Mouse (Mus musculus) testis, postnatal 14 days (tissue): ENCODE measurements around the gene Nkx2-3.
A peak's percentile ranks its signal among the peaks of the same experiment; 100 is the strongest.

Experiments used
- DNase-seq: peaks from one replicate; pipeline ENCODE4 v3.0.0; 2021; ENCODE audit warnings: low spot score

Nkx2-3 gene

GRCm38 (mm10) chr19:43605666-43606551, 6.2 kb upstream of the Nkx2-3 start:
- no peak for DNase-seq

GRCm38 (mm10) chr19:43606552-43607530, 5.3 kb upstream of the Nkx2-3 start:
- DNase-seq: no peak

GRCm38 (mm10) chr19:43607842-43608680, 4.1 kb upstream of the Nkx2-3 start:
- DNase-seq: no peak

GRCm38 (mm10) chr19:43608711-43609457, 3.2 kb upstream of the Nkx2-3 start:
- no peak for DNase-seq

GRCm38 (mm10) chr19:43609458-43610330, 2.4 kb upstream of the Nkx2-3 start:
- no peak for DNase-seq

GRCm38 (mm10) chr19:43610341-43610848, 1.7 kb upstream of the Nkx2-3 start:
- DNase-seq: no peak

GRCm38 (mm10) chr19:43611110-43611509, 1.0 kb upstream of the Nkx2-3 start:
- DNase-seq: no peak

GRCm38 (mm10) chr19:43611561-43611960, 564 bp upstream of the Nkx2-3 start:
- DNase-seq: no peak

GRCm38 (mm10) chr19:43612501-43612971, 411 bp downstream of the Nkx2-3 start:
- DNase-seq: no peak

GRCm38 (mm10) chr19:43613293-43614130, 1.4 kb downstream of the Nkx2-3 start:
- DNase-seq: no peak

GRCm38 (mm10) chr19:43614341-43615073, 2.4 kb downstream of the Nkx2-3 start:
- no peak for DNase-seq

- DNase-seq: no peak
Observed at GRCm38 (mm10) chr19:43615074-43615445, 2.9 kb downstream of the Nkx2-3 start.

GRCm38 (mm10) chr19:43615571-43616414, 3.7 kb downstream of the Nkx2-3 start:
- no peak for DNase-seq

- no peak for DNase-seq
Observed at GRCm38 (mm10) chr19:43616415-43616861, 4.3 kb downstream of the Nkx2-3 start.

- peak; percentile 48 for DNase-seq
Observed at GRCm38 (mm10) chr19:43616889-43617288, 4.8 kb downstream of the Nkx2-3 start.

- DNase-seq: no peak
Observed at GRCm38 (mm10) chr19:43617761-43618349, 5.7 kb downstream of the Nkx2-3 start.
